Mouse (Mus musculus) G1E (cell line): ENCODE measurements around the gene Paqr6. TPM values are rescaled to one million over a fixed set of nuclear protein-coding genes. Genes with fewer than 3 reads are reported as not detected.
"Not testable (repeated sequence)": the region's sequence is repeated elsewhere in the genome, so short reads cannot be mapped to it uniquely, and the experiment has no call there.

Experiments
- ATAC-seq: 2 replicates; pipeline ENCODE4 v1.8.0; 2016; ENCODE audit warnings: mild to moderate bottlenecking; ENCODE audit not compliant: insufficient number of reproducible peaks, poor library complexity, low FRiP score, severe bottlenecking; ENCODE audit errors: extremely low read depth
- DNase-seq: peaks from one replicate; pipeline ENCODE4 v3.0.0; 2012; ENCODE audit warnings: low spot score
- H3K27me3 ChIP-seq: 2 replicates; pipeline ENCODE4 v1.6.1; 2012; ENCODE audit warnings: mild to moderate bottlenecking, low read length, inconsistent platforms; ENCODE audit not compliant: insufficient read depth
- H3K36me3 ChIP-seq: replicated peaks from 2 replicates; pipeline ENCODE3; 2012; ENCODE audit warnings: mild to moderate bottlenecking, inconsistent platforms
- H3K4me1 ChIP-seq: 2 replicates; pipeline ENCODE4 v1.6.1; 2012; ENCODE audit warnings: low read depth, low read length, inconsistent platforms, mixed read lengths; ENCODE audit not compliant: insufficient read depth
- H3K4me3 ChIP-seq: 2 replicates; pipeline ENCODE4 v1.5.1; 2012; ENCODE audit warnings: low read depth, mild to moderate bottlenecking, inconsistent platforms, low read length, moderate library complexity, mixed read lengths
- H3K9me3 ChIP-seq: replicated peaks from 2 replicates; pipeline ENCODE4 v1.6.1; 2012; ENCODE audit warnings: inconsistent platforms
- CTCF ChIP-seq: IDR thresholded peaks from 2 replicates; pipeline ENCODE4 v1.5.1; 2012; ENCODE audit warnings: low read depth, low read length, inconsistent platforms, mixed read lengths
- GATA1 ChIP-seq: IDR thresholded peaks from 2 replicates; pipeline ENCODE4 v1.6.1; 2012; ENCODE audit warnings: borderline replicate concordance, low read length, inconsistent platforms, mixed read lengths
- GATA2 ChIP-seq: IDR thresholded peaks from 2 replicates; pipeline ENCODE4 v1.6.1; 2012; ENCODE audit warnings: low read depth, low read length, inconsistent platforms, borderline replicate concordance
- POLR2AphosphoS5 ChIP-seq: IDR thresholded peaks from 2 replicates; pipeline ENCODE4 v1.6.1; 2012; ENCODE audit warnings: low read depth, low read length, inconsistent platforms; ENCODE audit not compliant: insufficient replicate concordance
- TAL1 ChIP-seq: conservative IDR thresholded peaks from 2 replicates; pipeline ENCODE4 v1.6.1; 2012; ENCODE audit warnings: low read depth, low read length, inconsistent platforms, mixed read lengths
- polyA plus RNA-seq: library from polyadenylated mRNA; stranded (reverse); fragments of >175 nt; gene quantifications from 2 replicates; pipeline ENCODE4 v1.2.3, GENCODE M21; 2012
- total RNA-seq, 2 experiments: library from RNA; stranded (forward) in 1 of 2; stranded (reverse) in 1 of 2; fragments of 200-1000 nt in 1 of 2; fragments of >200 nt in 1 of 2; fragmentation: Nextera tagmentation in 1 of 2; gene quantifications; 2 replicates each; pipeline ENCODE4 v1.2.3; 2014 to 2017

The Paqr6 gene
- total and polyA plus RNA-seq, 3 experiments = 0.38 TPM; not detected in 2

DNA sequence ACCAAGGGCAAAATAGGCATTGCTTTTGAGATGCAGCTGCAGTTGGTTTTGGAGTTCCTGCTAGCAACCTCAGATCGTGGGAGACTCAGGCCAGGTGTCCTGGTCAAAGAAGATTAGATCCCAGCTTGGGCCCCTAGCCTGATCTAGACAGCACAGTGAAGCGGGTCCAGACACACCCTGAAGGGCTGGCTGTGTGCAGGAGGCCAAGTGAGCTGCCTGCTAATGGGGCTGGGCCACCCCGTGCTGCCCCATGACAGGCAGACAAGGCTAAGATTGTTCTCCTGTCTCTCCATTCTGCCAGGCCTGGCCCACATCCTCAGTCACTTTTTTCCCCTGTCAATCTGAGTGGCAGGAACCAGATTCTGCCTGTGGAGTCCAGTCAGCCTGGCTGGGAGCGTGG is 684 bp upstream of the Paqr6 start:
- H3K4me3 ChIP-seq = no peak overlapping the region
- TF ChIP-seq GATA2 = no peak
- no peak for TF ChIP-seq CTCF
- TF ChIP-seq POLR2AphosphoS5 = no peak
- no peak for TF ChIP-seq GATA1
- no peak for TF ChIP-seq TAL1
- H3K27me3 ChIP-seq = peaks cover 11% of the 10 kb centered on the region; the same call in 1 of the 2 replicates
- ATAC-seq = no peak
- DNase-seq = no peak
- H3K36me3 ChIP-seq = peaks cover 54% of the 10 kb centered on the region
- H3K4me1 ChIP-seq = peaks cover 41% of the 10 kb centered on the region
- peaks cover under 1% of the 10 kb centered on the region; the same call in 1 of the 2 replicates for H3K9me3 ChIP-seq

DNA sequence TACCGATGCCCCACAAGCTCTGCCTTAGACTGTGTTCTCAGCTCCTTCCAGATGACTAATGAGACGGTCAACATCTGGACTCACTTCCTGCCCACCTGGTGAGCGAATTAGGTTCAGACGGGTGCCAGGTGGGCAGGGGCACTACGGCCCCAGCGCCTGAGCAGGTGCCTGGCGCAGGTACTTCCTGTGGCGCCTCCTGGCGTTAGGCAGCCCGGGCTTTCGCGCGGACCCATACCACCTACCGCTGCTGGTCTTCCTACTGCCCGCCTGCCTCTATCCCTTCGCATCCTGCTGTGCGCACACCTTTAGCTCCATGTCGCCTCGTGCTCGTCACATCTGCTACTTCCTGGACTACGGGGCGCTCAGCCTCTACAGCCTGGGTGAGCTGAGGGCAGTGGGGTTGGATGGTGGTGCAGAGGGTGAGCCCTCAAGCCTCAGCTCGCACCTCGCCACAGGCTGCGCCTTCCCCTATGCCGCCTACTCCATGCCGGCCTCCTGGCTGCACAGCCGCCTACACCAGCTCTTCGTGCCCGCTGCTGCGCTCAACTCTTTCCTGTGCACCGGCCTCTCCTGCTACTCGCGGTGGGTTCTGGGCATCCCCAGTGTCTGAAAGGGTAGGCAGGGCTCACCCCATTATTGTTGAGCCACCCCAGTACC is 1.4 kb downstream of the Paqr6 start:
- peaks cover 20% of the 10 kb centered on the region for H3K27me3 ChIP-seq
- no peak for DNase-seq
- no peak overlapping the region for H3K4me3 ChIP-seq
- peaks cover 32% of the 10 kb centered on the region for H3K4me1 ChIP-seq
- H3K36me3 ChIP-seq = peaks cover 33% of the 10 kb centered on the region
- no peak for ATAC-seq
- no peak for TF ChIP-seq GATA2
- peaks cover 18% of the 10 kb centered on the region for H3K9me3 ChIP-seq

DNA sequence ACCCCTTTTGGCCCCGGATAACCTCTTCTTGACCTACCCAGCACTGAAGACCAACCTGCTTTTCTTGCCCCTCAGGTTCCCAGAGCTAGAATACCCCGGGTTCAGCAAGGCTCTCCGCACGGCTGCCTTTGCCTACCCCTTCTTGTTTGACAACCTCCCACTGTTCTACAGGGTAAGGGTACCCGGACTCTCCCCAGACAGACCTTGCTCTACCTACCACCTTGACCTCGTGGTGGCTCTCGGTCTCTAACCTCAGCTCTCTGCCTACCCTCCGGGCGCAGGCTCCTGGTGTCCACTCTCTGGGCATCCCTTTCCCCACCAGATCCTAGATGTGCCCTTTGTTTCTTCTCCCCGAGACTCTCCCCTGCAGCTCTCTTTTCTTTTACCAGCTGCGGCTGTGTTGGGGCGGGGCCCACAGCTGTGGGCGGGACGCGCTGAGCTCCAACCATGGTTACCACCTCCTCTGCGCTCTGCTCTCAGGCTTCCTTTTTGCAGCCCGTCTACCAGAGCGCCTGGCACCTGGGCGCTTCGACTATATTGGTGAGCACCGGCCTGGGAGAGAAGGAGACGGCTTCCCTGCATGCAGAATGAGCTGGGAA is 2.5 kb downstream of the Paqr6 start:
- not testable (repeated sequence) for H3K4me3 ChIP-seq, DNase-seq
- Histone ChIP-seq H3K27me3 (peaks cover 24% of the 10 kb centered on the region), H3K4me1 (peaks cover 27% of the 10 kb centered on the region), H3K36me3 (peaks cover 22% of the 10 kb centered on the region), H3K9me3 (peaks cover 27% of the 10 kb centered on the region)
- peak; percentile 28; the same call in 1 of the 2 replicates for ATAC-seq

DNA sequence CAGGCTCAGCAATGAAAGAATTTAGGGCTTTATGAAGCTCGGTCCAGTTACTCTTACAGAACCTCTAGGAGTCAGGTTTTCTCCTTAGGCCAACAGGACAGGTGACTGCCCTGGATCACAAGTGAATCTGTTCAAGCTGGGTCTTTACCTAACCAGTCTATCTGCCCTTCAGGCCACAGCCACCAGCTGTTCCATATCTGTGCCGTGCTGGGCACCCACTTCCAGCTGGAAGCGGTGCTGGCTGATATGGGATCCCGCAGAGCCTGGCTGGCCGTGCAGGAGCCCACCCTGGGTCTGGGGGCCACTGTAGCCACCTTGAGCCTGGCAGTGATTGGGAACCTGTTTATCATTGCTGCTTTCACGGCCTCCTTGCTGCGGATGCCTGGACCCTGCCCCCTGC is 3.1 kb downstream of the Paqr6 start:
- Histone ChIP-seq H3K4me1 (peaks cover 23% of the 10 kb centered on the region), H3K36me3 (peaks cover 16% of the 10 kb centered on the region), H3K9me3 (peaks cover 28% of the 10 kb centered on the region), H3K27me3 (peaks cover 24% of the 10 kb centered on the region)
- not testable (repeated sequence) for H3K4me3 ChIP-seq, DNase-seq, ATAC-seq

DNA sequence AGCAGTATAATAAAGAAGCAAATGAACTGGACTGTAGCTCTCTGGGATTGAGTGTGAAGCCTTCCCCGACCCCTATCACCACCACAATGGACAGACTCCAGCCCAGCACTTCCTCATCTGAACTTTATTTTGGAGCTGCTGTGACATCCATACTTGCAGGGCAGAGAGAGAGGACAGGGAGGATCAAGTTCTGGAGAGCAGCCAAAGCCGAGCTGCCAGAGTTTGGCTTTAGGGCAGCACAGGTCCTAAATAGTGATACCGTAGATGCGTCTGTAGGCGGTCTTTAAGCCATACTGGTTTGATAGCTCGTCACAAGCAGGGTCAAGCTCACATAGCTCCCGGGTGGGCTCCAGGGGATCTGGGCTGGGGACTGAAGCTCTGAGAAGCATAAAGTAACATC is 4.1 kb downstream of the Paqr6 start:
- Histone ChIP-seq H3K27me3 (peaks cover 27% of the 10 kb centered on the region), H3K4me1 (peaks cover 16% of the 10 kb centered on the region), H3K9me3 (peaks cover 28% of the 10 kb centered on the region)
- DNase-seq, ATAC-seq, H3K36me3 ChIP-seq, H3K4me3 ChIP-seq: not testable (repeated sequence)

DNA sequence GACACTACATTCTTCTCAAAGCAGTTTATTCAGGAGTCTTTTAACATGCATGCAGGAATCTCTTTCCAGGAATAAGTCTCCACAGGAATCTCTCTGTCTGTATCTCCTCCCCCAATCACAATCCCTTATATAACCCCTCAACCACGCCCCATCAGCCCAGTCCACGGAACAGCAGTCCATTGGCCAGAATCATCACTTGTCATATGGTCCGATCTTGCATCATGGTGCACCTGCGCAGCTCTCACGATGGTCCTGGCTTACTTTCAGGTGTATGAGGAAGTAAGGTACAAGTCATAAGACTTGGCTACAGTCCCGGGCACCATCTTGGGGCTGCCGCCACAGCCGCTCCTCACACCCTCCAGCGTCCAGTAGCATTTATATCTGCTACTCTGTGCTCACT is 8.3 kb downstream of the Paqr6 start, which contains the start of gene Bglap3:
TSS of gene Bglap3 (minus strand) at position 101 of the 400 bp plus-strand sequence.
- not testable (repeated sequence) for ATAC-seq, H3K4me3 ChIP-seq, H3K4me1 ChIP-seq, DNase-seq, H3K36me3 ChIP-seq
- Histone ChIP-seq H3K9me3 (peaks cover 28% of the 10 kb centered on the region), H3K27me3 (peaks cover 32% of the 10 kb centered on the region)

DNA sequence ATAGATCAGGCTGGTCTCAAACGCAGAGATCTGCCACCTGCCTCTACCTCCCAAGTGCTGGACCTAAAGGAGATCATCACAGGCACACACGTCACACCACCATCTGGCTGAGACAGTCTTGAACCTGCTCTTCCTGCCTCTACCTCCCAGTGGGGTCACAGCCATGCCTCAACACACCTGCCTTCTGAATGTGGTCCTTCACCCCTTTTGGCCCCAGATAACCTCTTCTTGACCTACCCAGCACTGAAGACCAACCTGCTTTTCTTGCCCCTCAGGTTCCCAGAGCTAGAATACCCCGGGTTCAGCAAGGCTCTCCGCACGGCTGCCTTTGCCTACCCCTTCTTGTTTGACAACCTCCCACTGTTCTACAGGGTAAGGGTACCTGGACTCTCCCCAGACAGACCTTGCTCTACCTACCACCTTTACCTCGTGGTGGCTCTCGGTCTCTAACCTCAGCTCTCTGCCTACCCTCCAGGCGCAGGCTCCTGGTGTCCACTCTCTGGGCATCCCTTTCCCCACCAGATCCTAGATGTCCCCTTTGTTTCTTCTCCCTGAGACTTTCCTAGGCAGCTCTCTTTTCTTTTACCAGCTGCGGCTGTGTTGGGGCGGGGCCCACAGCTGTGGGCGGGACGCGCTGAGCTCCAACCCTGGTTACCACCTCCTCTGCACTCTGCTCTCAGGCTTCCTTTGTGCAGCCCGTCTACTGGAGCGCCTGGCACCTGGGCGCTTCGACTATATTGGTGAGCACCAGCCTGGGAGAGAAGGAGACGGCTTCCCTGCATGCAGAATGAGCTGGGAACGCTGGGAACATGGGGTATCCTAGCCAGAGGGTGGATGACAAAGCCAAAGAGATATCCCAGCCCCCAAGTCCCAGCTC is 11.6 kb downstream of the Paqr6 start:
- not testable (repeated sequence) for H3K36me3 ChIP-seq, H3K4me3 ChIP-seq, H3K4me1 ChIP-seq
- Histone ChIP-seq H3K27me3 (peaks cover 31% of the 10 kb centered on the region), H3K9me3 (peaks cover 10% of the 10 kb centered on the region)
- ATAC-seq (0 out of 2 replicates have a peak, but pooled peaks have one; percentile 8), DNase-seq (peak; percentile 19)

DNA sequence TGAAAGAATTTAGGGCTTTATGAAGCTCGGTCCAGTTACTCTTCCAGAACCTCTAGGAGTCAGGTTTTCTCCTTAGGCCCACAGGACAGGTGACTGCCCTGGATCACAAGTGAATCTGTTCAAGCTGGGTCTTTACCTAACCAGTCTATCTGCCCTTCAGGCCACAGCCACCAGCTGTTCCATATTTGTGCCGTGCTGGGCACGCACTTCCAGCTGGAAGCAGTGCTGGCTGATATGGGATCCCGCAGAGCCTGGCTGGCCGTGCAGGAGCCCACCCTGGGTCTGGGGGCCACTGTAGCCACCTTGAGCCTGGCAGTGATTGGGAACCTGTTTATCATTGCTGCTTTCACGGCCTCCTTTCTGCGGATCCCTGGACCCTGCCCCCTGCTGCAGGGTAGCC is 12.3 kb downstream of the Paqr6 start:
- not testable (repeated sequence) for H3K9me3 ChIP-seq, H3K4me1 ChIP-seq, DNase-seq, H3K4me3 ChIP-seq, H3K36me3 ChIP-seq, ATAC-seq
- peaks cover 27% of the 10 kb centered on the region for H3K27me3 ChIP-seq

DNA sequence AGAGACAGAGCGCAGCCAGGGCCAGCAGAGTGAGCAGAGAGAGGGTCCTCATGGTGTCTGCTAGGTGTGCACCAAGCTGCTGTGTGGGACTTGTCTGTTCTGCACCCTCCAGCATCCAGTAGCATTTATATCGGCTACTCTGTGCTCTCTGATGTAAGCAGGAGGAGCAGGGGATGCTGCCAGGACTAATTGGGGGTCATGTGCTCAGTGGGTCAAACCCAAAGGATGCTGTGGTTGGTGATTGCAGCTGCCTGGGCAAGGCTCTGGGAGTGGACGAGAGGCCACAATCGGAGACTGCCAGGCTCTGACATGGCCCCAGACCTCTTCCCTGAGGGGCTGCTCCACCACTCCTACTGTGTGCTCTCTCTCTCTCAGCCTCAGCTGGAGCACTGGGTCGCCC is 14.2 kb downstream of the Paqr6 start, which contains the start of gene Bglap2:
TSS of gene Bglap2 (minus strand) at position 101 of the 400 bp plus-strand sequence.
- H3K4me3 ChIP-seq, ATAC-seq, H3K9me3 ChIP-seq, DNase-seq, H3K36me3 ChIP-seq, H3K4me1 ChIP-seq: not testable (repeated sequence)
- peaks cover 26% of the 10 kb centered on the region for H3K27me3 ChIP-seq
